ENCODE assay signal across 12 mouse cellular contexts in genomic region chrX:157184167-157184566, GRCm38 (mm10).
DNase-seq lines count a peak whose midpoint lies in the region.
"Had no signal": no experiment of that assay in that cellular context is flagged by ENCODE, and none has a peak within 500 bp of the region (broad histone marks: within the 10 kb centered on the region; RNA-seq: fewer than 3 reads in every experiment).

No protein-coding gene starts in this region.

- peak; percentile 40 for DNase-seq in right cerebral cortex, adult 18-20 months
- no peak for DNase-seq in right cerebral cortex, postnatal 4 days
- peak; percentile 75 for DNase-seq in cerebellum, adult 11-12 months
- DNase-seq in cerebellum, postnatal 25 days, result peak; percentile 48 to 62
- no peak for DNase-seq in kidney, postnatal 14 days
- DNase-seq in T-cell, adult 2 months (ENCODE audit: low spot score), result no peak
- DNase-seq in embryo, embryonic 9.5 days (ENCODE audit: extremely low spot score), result no peak
- DNase-seq: gastrocnemius, postnatal 10 days; heart, postnatal 10 days; kidney, adult 11 months; kidney, postnatal 36 days; lung, embryonic 14.5 days had no signal

Comparison
In these comparisons a context has a peak if more than half of its experiments do, and no peak if none do; other contexts are left out.
1. DNase-seq: peak in right cerebral cortex, adult 18-20 months (single experiment), cerebellum, adult 11-12 months (single experiment) and cerebellum, postnatal 25 days (2 of 2); none in right cerebral cortex, postnatal 4 days (single experiment), kidney, postnatal 14 days (single experiment), T-cell, adult 2 months (single experiment) and embryo, embryonic 9.5 days (single experiment).